Mouse (Mus musculus): Measurements from ENCODE around the gene Cstf3. TPM values are rescaled to one million over a fixed set of nuclear protein-coding genes. Genes with fewer than 3 reads are reported as not detected.

Gene Cstf3
- total and polyA plus RNA-seq, 3 experiments, result 11.6 to 126 (median 35.7) TPM

DNA sequence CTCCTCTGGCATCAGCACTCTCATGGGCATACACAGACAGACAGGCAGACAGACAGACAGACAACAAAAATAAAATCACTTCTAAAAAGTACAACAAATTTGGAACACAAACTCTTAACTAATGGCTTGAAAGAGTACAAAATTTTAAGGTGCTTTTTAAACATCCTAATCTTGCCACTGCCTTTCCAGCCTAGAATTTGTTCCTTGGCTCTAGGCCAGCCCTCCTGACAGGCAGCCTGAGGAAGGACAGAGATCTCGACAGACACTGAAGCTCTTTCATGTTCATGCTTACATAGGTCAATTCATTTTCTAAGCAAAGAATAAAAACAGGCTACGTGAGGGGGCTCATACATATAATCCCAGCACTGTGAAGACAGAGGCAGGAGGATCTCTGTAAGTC is 102.2 kb downstream of the Cstf3 start:
- Histone ChIP-seq H3K79me2 (ENCODE audit: control insufficient read depth, insufficient read depth, low read length, poor library complexity) (no peaks in the 10 kb centered on the region), H3K27me3 (ENCODE audit: control insufficient read depth in 1 of 2, insufficient read depth in 2 of 2, low read length in 2 of 2) (no peaks in the 10 kb centered on the region), H3K4me3 (ENCODE audit: control insufficient read depth in 1 of 2, insufficient read depth in 1 of 2, low read depth in 2 of 2, low read length in 2 of 2) (no peak overlapping the region), H3K27ac (ENCODE audit: control insufficient read depth, low read depth, low read length) (no peak overlapping the region), H3K9me3 (replicated peaks; ENCODE audit: insufficient read depth, low read length) (no peaks in the 10 kb centered on the region), H3K4me1 (ENCODE audit: control insufficient read depth in 1 of 2, insufficient read depth in 2 of 2, low read length in 2 of 2) (peaks cover 0 to 4% of the 10 kb centered on the region in 2 experiments; a peak in 1 of 4 replicates), H3K9ac (ENCODE audit: control insufficient read depth, low read depth, low read length, poor library complexity, severe bottlenecking) (no peak overlapping the region), H3K36me3 (ENCODE audit: control insufficient read depth in 1 of 2, insufficient read depth in 2 of 2, low read length in 2 of 2) (no peaks in the 10 kb centered on the region; a peak in 1 of 4 replicates)
- peak; percentile 30 for DNase-seq (ENCODE audit: low read depth, low spot score)
- TF ChIP-seq SIN3A (IDR thresholded peaks at IDR 0.05; ENCODE audit: low read length), result no peak
- TF ChIP-seq MAFK (IDR thresholded peaks at IDR 0.05; ENCODE audit: borderline replicate concordance, low read depth, low read length), result no peak
- TF ChIP-seq GABPA (IDR thresholded peaks at IDR 0.05; ENCODE audit: low read depth, low read length), result no peak
- TF ChIP-seq EP300 (IDR thresholded peaks at IDR 0.05; ENCODE audit: low read depth in 1 of 2, low read length in 2 of 2), result no peak
- no peak for TF ChIP-seq CHD2 (IDR thresholded peaks at IDR 0.05; ENCODE audit: low read length)
- TF ChIP-seq RAD21 (IDR thresholded peaks at IDR 0.05; ENCODE audit: low read depth, low read length), result no peak
- TF ChIP-seq ZKSCAN1 (IDR thresholded peaks at IDR 0.05; ENCODE audit: low read depth, low read length), result no peak
- TF ChIP-seq ZC3H11A (IDR thresholded peaks at IDR 0.05; ENCODE audit: low read depth, low read length), result no peak
- no peak for TF ChIP-seq POLR2AphosphoS5 (IDR thresholded peaks at IDR 0.05; ENCODE audit: borderline replicate concordance, low read depth, low read length)
- TF ChIP-seq RCOR1 (IDR thresholded peaks at IDR 0.05; ENCODE audit: low read depth, low read length), result no peak
- no peak for TF ChIP-seq E2F4 (IDR thresholded peaks at IDR 0.05; ENCODE audit: borderline replicate concordance, low read depth, low read length)
- TF ChIP-seq BHLHE40 (IDR thresholded peaks at IDR 0.05; ENCODE audit: borderline replicate concordance, low read depth, low read length), result no peak
- no peak for TF ChIP-seq CTCF (IDR thresholded peaks at IDR 0.05 in 2 of 3, conservative IDR thresholded peaks at IDR 0.05 in 1 of 3; ENCODE audit: control insufficient read depth in 1 of 3, insufficient read depth in 1 of 3, low read depth in 2 of 3, low read length in 3 of 3, poor library complexity in 1 of 3, severe bottlenecking in 1 of 3)
- TF ChIP-seq UBTF (IDR thresholded peaks at IDR 0.05; ENCODE audit: borderline replicate concordance, insufficient read depth, low read depth, low read length), result no peak
- no peak for TF ChIP-seq MAX (IDR thresholded peaks at IDR 0.05; ENCODE audit: low read length)
- no peak for TF ChIP-seq NRF1 (IDR thresholded peaks at IDR 0.05; ENCODE audit: insufficient read depth, low read depth, low read length, poor library complexity, severe bottlenecking)
- no peak for TF ChIP-seq MAZ (IDR thresholded peaks at IDR 0.05; ENCODE audit: low read depth, low read length)
- TF ChIP-seq TBP (IDR thresholded peaks at IDR 0.05; ENCODE audit: low read depth, low read length), result no peak
- TF ChIP-seq ELF1 (IDR thresholded peaks at IDR 0.05; ENCODE audit: low read depth, low read length), result no peak
- TF ChIP-seq ETS1 (IDR thresholded peaks at IDR 0.05; ENCODE audit: low read depth, low read length), result no peak

DNA sequence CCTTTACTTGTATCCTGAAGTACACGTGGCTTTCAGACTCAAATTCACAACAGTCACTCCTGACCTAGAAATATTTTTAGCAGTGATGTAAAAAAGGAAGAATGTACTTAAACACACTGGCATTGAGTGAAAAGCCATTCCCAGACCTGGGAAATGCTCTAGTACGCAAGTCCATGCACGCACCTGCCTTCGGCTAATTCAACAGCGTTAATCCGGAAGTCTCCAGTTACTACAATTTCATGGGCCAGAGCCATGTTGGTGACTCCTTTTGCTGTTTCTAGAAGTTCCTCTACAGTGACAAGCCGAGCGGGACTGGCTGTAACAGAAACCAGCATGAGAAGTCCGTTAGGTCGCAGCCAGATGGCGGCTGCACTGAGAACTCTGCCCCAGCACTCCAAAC is 109.3 kb downstream of the Cstf3 start:
- Histone ChIP-seq H3K27ac (ENCODE audit: control insufficient read depth, low read depth, low read length) (no peak overlapping the region), H3K27me3 (ENCODE audit: control insufficient read depth in 1 of 2, insufficient read depth in 2 of 2, low read length in 2 of 2) (no peaks in the 10 kb centered on the region), H3K4me1 (ENCODE audit: control insufficient read depth in 1 of 2, insufficient read depth in 2 of 2, low read length in 2 of 2) (peaks cover 5% of the 10 kb centered on the region in 2 experiments), H3K79me2 (ENCODE audit: control insufficient read depth, insufficient read depth, low read length, poor library complexity) (no peaks in the 10 kb centered on the region), H3K9ac (ENCODE audit: control insufficient read depth, low read depth, low read length, poor library complexity, severe bottlenecking) (no peak overlapping the region), H3K4me3 (ENCODE audit: control insufficient read depth in 1 of 2, insufficient read depth in 1 of 2, low read depth in 2 of 2, low read length in 2 of 2) (no peak overlapping the region), H3K36me3 (ENCODE audit: control insufficient read depth in 1 of 2, insufficient read depth in 2 of 2, low read length in 2 of 2) (peaks cover 0 to 8% of the 10 kb centered on the region in 2 experiments; a peak in 2 of 4 replicates), H3K9me3 (replicated peaks; ENCODE audit: insufficient read depth, low read length) (no peaks in the 10 kb centered on the region)
- no peak for DNase-seq (ENCODE audit: low read depth, low spot score)
- TF ChIP-seq ELF1 (IDR thresholded peaks at IDR 0.05; ENCODE audit: low read depth, low read length) (no peak), CTCF (IDR thresholded peaks at IDR 0.05 in 2 of 3, conservative IDR thresholded peaks at IDR 0.05 in 1 of 3; ENCODE audit: control insufficient read depth in 1 of 3, insufficient read depth in 1 of 3, low read depth in 2 of 3, low read length in 3 of 3, poor library complexity in 1 of 3, severe bottlenecking in 1 of 3) (no peak), RCOR1 (IDR thresholded peaks at IDR 0.05; ENCODE audit: low read depth, low read length) (no peak), MYB (IDR thresholded peaks at IDR 0.05; ENCODE audit: low read depth, low read length) (no peak), POLR2AphosphoS5 (IDR thresholded peaks at IDR 0.05; ENCODE audit: borderline replicate concordance, low read depth, low read length) (no peak), MEF2A (IDR thresholded peaks at IDR 0.05; ENCODE audit: extremely low read depth, insufficient replicate concordance, low read depth, low read length, poor library complexity, severe bottlenecking) (no peak), TCF12 (IDR thresholded peaks at IDR 0.05; ENCODE audit: low read depth, low read length) (no peak), BHLHE40 (IDR thresholded peaks at IDR 0.05; ENCODE audit: borderline replicate concordance, low read depth, low read length) (no peak), ZC3H11A (IDR thresholded peaks at IDR 0.05; ENCODE audit: low read depth, low read length) (no peak), ZKSCAN1 (IDR thresholded peaks at IDR 0.05; ENCODE audit: low read depth, low read length) (no peak), GATA1 (IDR thresholded peaks at IDR 0.05; ENCODE audit: low read depth, low read length) (no peak)

Measured in MEL (cell line).